Mouse (Mus musculus) ovary, adult 18-20 months (tissue): Measurements from ENCODE around the gene Gusb.
"Not testable (repeated sequence)": the region's sequence is repeated elsewhere in the genome, so short reads cannot be mapped to it uniquely, and the experiment has no call there.

ENCODE experiments used
- DNase-seq: peaks from one replicate; pipeline ENCODE4 v3.0.0; 2022; ENCODE audit warnings: low spot score, mixed read lengths

The Gusb gene

DNA sequence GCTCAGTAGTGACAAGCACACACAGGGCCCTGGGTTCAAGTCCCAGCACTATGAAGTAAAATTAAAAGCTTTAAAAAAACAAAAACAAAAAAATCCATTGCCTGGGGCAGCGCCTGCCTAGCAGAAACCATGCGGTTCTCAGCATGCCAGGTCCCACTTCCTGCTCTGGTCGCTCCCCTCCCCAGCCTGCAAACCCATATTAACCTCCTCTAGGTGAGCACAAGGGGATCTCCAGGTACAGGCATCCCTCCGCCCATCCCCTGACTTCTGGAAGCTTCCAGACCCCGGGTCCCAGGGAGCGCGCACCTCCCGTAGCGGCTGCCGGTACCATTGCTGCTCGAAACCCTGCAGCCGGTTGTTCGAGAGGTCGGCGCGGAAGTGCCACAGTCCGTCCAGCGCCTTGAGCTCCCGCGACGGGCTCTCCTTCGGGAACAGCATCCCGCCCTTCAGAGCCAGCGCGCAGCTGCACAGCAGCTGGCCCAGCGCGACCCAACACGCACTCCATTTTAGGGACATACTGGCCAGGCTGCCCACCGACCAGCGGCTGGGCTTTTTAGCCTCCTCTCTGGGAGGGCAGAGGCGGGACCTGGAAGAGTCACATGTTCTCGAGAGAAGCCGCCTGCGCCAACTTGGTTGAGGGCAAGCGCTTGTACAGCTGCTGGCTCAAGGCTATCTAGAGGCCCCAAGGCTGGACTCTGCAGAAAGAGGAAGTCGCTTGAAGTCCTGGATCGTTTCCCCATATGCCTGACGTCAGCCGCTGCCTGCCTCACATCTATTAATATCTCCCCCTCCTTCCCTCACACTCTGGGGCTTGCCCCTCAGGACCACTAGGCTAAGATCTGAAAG is at the start of gene Gusb:
Gene Gusb, minus strand, starts transcription at position 749 of the 846 bp plus-strand sequence.
- peak; percentile 88 for DNase-seq

DNA sequence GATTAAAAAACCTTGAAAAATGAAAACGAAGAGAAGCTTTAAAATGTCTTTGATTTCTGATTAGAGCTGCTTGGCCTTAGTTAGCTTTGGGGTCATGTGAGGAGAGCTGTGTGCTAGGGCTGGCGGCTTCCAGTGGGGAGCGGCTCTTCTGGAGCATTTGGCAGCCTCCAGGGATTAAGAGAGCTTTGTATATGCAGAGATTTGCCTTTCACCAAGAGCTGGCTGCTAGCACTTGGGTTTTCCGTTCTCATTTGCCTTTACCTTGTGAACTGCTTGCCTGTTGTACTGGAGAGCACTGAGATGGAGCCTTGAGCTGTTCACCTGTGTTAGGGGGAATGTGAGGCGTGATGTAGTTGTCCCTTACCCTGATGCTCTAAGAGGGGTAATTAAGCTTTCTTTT is 49.7 kb upstream of the Gusb start:
- no peak for DNase-seq

DNA sequence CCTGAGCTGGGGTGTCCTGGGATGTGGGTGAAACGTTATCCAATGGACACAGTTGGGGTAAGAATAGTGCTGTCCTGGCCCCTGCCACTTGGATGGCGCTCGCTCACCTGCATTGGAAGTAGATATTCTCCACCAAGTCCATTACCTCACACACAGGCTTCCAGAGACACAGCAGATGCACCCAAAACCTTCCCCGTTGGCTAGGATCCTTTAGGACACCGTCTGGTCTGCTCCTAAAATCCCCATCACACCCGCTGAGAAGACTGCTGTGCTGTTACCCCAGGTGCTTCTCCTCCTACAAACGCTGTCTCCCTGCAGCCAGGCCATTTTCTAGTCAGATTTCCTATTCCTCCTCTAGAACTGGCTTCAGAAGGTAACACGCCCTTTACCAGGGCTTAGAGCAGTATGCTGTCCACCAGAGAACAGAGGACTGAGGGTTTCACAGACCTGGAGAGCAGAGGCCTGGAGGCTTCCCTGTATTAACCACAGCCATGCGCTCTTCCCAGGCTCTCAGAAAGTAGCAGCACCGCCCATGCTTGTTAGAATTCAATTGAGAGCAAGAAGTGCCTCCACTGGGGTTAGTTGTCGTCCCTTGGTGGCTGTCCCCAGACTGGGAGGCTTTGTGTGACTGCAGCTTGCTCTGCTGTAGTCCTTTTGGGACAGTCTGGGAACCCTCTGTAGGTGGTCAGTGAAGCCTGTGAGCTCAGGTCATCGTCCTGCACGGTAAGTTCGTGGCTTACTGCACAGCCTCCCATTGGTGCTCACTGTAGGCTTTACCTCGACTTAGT is 48.4 kb upstream of the Gusb start:
- DNase-seq = no peak

DNA sequence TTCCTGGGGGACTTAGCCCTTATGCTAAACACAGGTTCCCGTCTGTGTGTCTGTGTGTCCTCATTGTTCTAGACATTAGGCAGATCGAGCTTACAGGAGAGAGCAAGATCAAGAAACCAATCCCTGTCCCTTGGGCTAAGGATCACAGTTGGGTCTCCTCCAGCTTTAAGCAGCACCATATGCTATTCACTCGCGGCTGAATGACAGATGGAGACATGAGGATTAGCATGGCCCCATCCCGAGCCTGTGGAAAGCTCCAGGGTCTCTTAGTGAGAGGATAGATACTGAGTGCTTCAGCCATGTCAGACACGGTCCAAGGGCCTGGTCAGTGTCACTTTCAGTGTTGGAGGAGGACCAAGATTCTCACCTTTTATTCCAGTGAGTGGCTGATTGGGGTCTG is 47.6 kb upstream of the Gusb start:
- no peak for DNase-seq

DNA sequence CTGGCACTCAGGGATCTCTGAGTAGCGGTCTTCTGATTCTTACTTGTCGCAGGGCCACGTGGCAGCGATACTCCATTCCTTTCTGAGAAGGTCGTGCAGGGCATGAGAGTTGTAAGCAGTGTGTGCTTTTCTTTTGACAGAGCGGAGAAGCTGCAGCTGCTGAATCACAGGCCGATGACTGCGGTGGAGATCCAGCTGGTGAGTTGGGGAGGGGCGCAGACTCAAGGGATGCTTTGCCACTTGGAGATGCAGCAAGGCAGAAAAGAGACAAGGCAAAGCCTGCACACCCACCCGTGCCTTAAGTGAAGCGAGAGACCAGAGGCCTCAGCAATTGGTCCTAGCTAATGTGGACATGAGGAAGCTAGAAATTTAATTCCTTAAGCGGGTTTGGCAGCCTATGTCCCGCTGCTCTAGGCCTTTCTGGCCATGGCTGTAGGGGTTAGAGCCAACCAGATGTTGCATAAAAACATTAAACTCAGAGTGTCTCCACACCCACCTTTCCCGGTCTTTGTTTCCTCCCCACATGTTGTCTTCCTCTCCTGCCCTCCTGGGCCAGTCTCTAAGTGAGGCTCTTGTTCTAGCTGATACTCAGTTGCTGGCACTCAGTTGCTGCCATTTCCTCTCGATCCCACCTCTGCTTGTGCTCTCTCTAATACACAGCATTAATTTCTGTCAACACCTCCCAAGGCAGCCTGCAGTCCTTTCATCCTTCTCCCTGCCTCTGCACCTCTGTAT is 46.1 kb upstream of the Gusb start:
- no peak for DNase-seq

DNA sequence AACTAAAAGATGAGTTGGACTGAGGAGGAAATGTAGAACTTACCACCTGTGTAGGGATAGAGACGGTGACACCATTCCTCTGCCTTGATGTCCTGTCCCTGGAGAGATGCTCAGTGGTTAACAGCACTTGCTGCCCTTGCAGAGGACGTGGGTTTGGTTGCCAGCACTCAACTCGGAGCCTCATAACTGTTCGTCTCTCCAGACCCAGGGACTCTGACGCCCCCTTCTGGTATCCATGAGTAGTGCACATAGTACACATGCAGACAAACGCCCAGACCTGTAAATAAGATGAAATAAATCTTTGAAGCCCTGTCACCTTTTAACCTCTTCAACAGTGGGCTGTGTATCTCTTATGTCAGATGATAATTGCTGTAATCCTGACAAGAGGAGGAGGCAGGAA is 44.2 kb upstream of the Gusb start:
- no peak for DNase-seq

DNA sequence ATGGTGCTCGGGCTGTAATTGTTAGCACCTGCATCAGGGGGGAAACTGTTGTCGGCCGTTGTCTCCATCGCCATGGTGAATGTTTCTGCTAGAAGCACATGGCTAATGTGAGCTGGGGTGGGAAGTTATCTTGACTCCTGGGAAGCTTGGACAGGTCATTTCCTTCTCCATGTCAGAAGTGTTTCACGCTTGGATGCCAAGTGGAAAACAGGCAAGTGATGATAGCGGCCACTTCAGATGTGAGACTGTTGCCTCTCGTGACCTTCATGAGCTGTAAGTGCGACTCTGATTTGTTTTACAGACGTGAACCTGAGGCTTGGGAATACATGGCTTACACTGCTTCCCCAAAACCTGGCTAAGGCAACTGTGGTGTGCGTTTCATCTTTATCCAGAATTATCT is 43.7 kb upstream of the Gusb start:
- no peak for DNase-seq

DNA sequence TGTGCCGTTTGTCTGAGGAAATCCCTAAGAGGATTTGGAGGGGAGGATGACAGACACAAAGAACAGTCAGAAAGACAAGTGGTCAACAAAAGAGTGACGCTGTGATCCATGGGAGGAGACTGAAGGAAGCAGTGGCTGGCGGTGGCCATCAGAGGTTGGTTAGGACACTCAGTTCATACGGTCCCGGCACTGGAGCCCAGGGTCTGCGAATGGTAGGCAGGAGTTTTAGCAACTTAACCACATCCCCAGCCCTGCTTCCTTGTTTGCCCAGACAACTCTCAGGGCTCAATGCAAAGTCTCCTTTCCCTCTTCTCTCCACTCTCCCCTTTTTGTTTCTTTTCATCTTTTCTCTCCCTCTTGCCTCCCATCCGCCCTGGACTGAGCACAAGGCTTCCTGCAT is 43.3 kb upstream of the Gusb start:
- DNase-seq = no peak

DNA sequence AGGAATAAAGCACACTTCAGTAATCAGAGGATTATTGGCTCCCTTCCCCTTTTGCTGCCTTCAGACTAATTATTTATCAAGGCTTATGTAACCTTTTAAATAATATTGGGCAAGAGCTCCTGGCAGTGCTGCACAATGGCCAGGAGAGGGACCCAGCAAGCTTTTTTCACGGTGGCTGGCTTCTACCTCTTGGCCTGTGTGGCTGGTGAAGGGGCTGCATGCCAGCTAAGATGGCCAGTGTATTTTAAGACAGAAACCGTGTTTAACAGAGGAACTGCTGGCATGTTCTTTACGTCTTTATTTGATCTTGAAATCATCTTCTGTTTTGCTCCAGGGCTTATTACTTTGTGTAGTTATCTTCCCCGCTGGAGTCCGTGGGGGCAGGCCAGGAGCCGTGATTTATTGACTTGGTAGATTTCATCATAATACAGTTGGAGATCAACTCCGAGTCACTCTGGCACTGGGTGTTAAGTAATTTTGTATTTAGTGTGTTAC is 41.4 kb upstream of the Gusb start:
- DNase-seq = peak; percentile 40

DNA sequence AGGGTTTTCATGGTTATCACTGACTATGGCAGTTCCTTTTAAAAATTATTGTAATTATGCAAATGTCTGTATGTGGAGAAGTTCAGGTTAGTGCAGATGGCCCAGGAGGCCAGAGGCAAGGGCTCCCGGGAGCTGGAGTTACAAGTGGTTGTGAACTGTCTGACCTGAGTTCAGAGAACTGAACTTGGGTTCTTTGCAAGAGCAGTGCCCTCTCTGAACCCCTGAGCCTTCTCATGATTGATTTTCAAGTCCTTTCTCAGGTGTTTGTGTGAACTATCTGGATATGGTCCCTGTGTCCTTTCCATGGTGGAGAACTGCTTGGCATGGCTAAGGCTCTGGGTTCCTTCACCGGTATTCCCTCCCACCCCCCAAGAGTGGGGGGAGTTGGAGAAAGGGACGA is 40.9 kb upstream of the Gusb start:
- no peak for DNase-seq

DNA sequence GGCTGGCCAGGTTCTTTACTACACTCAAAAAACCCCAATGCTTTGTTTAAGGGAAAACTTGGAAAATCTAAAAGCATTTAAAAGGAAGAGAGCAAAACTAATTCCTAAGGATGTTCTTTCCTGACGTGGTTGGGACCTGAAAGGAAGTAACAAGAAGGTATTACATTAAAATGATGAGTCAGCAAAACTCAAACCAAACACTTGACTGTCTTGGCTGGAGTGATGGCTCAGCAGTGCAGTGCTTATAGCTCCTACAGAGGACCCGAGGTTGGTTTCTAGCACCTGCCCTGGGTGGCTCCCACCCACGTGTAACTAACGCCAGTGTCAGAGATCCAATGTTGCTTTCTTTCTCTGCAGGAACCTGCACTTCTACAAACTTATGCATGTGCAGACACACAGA is 38.4 kb upstream of the Gusb start:
- no peak for DNase-seq

DNA sequence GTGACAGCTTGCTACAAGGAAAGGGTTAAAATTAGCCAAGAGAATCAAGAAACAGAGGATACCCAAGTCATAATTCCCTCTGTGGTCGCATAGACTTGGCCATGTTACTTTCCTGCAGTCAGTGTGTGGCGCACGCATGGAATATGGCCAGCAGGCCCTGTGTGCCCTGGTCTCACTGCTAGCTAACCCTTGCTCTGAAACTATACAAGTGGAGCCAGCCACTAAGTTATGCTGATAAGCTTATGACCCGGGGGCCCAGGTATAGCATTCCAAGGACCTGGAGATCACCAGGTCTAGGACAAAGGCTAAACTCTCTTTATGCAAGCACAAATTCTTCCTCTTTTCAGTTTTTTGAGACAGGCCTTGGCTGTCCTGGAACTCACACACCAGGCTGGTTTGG is 37.9 kb upstream of the Gusb start:
- DNase-seq = no peak

DNA sequence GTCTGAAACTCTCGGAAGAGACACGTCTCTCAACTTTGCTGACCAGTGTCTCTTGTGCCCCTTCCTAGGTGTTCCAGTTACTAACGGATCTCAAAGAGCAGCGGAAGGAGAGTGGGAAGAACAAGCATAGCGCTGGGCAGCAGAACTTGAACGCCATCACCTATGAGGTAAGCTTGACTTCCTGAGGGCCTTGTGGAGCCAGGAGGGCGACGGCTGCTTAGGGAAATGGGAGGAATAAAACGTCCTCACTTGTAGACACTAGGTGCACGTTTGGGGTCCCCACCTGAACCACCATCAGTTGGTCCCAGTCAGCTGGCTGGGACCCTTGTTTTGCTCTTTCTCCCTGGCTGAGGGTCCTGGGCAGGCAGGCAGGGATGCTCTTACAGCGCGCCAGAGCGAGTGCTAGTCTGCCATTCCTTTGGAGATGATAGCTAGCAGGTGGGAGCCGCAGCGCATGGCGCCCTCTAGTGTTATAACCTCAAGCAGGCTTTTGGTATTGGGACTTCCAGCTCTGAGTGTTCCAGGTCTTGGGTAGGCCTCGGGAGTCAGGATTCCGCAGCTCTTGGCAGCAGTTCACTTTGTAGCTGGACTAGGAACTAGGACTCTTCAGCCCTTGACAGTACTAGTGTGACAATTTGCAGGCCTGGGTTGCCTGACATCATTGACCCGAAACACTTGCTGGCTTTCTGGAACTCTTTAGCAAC is 35.1 kb upstream of the Gusb start:
- no peak for DNase-seq

DNA sequence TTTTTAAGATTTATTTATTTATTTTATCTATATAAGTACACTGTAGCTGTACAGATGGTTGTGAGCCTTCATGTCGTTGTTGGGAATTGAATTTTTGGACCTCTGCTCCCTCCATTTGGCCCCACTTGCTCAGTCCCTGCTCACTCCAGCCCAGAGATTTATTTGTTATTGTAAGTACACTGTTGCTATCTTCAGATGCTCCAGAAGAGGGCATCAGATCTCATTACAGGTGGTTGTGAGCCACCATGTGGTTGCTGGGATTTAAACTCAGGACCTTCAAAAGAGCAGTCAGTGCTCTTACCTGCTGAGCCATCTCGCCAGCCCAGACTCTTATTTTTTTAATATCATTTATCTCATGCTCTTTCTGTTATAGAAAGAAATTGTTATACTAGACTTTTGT is 33.5 kb upstream of the Gusb start:
- not testable (repeated sequence) for DNase-seq

DNA sequence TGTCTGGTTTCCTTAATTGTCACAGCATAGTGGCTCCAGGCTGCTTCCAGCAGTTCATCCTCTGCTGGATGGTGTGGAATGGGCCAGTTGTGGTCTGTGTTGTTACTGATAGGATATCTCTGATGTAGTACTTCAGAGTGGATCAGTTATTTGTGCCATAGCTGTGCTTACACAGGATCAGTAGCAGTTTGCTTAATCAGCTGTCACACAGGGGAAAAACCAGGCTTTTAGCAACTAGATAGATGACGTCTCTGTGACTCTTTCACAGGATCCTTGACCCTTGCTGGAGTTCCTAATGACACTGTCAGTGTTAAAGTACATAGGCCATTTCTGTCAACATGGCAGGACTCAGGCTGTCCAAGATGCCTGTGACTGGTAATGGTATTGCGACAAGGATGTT is 31.0 kb upstream of the Gusb start:
- DNase-seq = no peak

DNA sequence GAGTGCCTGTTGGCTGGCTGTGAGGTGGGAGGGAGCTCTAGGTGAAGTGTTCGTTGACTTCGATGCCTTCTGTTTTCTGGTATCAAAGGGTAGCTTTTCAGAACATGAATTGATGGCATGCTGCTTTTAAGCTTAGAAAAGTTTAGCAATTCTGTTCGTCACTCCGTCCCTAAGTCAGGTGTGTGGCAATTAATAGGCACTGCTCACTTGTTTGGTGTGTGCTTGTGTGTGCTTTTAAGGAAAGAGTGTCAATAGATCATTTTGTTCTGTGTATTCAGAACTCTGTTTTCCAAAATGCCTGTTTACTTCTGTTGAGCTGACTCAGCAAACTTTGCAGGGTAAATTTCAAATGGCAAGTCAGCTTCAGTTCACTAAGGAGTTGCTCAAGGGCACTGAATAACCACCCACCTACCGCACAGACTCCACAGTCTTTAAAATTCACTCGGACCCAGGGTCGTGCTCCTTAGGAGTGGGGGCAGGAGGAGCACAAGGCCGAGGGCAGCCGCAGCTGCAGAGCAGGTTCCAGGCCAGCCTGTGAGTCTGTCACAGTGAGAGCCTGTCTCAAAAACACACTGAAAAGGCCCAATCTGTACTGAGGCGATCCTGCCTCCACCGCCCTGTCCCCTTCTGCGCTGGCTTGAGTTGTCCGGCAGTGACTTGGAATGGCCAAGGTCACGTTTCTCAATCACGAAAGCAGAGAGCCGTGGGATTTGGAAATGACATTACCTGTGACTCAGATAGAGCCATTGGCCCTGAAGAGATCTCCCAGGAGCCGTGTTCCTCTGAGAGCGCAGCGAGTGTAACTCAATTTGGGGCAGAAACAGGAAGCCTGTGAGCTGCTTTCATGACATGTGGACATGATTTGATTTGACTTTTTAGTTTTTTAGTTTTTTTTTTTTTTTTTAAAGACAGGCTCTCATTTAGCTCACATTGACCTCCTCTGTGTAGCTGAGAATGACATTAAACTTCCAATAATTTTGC is 28.9 kb upstream of the Gusb start:
- DNase-seq = no peak

DNA sequence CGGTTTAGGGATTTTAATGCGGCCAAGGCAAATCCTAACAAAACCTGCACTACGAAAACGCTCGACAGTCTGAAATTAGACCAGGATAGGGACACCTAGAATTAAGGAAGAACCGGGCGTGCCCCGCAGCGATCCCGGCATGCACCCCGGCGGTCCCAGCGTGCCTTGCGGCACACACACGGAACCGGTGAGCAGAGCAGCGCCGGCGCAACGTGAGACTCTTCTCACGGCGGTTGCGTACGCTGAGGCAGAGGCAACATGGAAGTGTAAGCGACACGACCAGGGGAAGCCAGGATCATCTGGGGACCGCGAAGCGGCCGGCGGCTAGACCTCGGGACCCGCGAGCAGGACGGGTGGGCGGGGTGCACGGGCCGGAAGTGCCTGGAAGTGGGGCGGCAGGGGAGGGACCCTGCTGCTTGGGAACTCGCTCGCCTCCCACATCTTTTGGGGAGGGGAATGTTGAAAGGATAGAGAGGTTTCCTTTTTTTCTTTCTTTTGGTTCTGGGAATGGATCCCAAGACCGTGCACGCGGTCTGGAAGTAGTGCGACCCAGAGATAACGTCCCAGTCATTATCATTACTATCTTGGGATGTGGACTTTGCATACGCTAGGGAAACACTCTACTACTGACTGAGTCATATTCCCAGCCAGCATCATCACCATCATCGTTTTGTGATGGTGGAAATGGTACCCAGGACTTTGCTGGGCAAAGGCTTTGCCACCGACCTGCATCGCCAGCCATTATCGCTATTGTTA is 26.5 kb upstream of the Gusb start, which contains the start of the genes Asl and Crcp:
Gene Asl, minus strand, starts transcription at position 106 of the 756 bp plus-strand sequence.
Gene Crcp, plus strand, starts transcription at position 149 of the 756 bp plus-strand sequence.
- peak; percentile 58 for DNase-seq

DNA sequence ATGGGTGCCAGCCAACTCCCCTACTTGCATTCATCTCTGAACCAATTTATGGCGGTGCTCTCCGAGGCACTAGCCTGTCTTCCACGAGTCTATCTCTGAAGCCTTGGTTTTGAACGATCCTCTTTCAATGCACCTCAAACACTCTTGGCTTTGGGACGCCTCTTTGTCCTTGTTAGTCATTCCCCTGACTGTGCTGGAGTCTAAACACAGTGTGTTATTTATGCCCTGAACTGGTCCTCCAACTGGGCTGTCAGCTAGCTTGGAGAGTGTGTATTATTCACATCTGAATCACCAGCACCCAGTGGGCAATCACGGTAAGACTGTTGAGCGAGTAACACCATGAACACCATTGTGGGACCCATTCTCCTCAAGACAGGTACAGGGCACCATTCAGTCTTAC is 24.8 kb upstream of the Gusb start:
- no peak for DNase-seq

DNA sequence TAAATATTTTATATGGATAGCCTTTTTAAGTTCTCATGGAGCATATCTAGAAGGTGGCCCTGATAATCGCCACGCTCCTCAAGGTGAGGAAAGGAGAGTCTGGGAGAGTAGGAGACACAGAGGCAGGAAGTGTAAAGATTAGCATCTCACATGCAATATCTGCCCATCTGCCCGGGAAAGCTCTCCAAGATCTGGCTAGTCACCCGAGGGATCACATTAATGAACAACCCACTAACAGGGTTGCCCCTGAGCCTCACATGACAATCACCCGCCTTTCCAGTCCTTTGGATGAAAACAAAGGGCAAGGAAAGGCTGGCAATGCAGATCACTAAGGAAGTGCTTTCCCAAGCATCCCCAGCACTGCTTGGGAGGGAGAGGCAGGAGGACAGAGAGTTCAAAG is 24.3 kb upstream of the Gusb start:
- DNase-seq = no peak
